Mouse (Mus musculus): ENCODE measurements around the gene Nfkb2. TPM values are rescaled to one million over a fixed set of nuclear protein-coding genes. Genes with fewer than 3 reads are reported as not detected.

Gene Nfkb2
- 10 to 100 TPM; 16.1 to 20.4 TPM for total RNA-seq (2021)

- peak; percentile 97 to 98 for DNase-seq
- intact Hi-C loops (cut with DNase I): loop anchor here (1.0 to 5.0 kb wide), 2 partner anchors 26 to 63 kb away; no protein-coding TSS in a partner anchor
Measured at GRCm38 (mm10) chr19:46304216-46304841, at the start of gene Nfkb2. Gene Nfkb2 (plus strand): TSS chr19:46304320.

- intact Hi-C loops (cut with DNase I): no loop called here
- no peak for DNase-seq
Measured at GRCm38 (mm10) chr19:46264762-46265161, 39.4 kb upstream of the Nfkb2 start.

DNA sequence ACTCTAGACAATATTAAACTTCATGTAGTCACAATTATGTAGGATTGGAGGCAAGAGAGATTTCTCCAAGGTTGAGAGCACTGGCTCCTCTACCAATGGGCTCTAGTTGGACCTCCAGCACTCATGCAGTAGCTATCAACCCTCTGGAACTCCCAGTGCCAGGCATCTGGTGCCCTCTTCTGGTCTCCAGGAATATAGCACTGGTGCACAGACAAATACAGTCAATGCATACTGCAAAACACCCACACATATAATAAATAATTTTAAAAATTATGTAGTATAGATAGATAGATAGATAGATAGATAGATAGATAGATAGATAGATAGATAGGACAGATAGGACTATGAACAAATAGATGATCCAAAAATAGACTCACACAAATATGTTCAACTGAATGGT lies 28.8 kb upstream of the Nfkb2 start:
- DNase-seq: peak in 1 of 2 experiments; percentile 30
- intact Hi-C loops (cut with DNase I): no loop called here

GRCm38 (mm10) chr19:46282081-46282849 lies 21.9 kb upstream of the Nfkb2 start:
- DNase-seq: no peak
- intact Hi-C loops (cut with DNase I): no loop called here

- intact Hi-C loops (cut with DNase I): no loop called here
- no peak for DNase-seq
Measured at GRCm38 (mm10) chr19:46284686-46285085, 19.4 kb upstream of the Nfkb2 start.

DNA sequence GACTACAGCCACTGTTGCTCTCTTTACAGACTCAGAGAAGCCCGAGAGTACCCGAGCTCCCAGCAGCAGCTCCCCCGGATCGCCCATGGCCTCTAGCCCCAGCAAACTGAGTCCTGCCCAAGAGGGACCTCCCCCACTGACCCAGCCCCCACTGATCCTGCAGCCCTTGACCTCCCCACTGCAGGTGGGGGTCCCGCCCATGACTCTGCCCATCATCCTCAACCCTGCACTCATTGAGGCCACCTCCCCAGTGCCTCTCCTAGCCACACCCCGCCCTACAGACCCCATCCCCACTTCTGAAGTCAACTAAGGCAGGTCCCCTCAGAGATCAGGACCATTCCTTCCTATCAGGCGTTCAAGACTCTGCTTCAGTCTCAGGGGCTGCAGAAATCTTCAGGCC lies 18.5 kb upstream of the Nfkb2 start:
- no peak for DNase-seq
- intact Hi-C loops (cut with DNase I): no loop called here

DNA sequence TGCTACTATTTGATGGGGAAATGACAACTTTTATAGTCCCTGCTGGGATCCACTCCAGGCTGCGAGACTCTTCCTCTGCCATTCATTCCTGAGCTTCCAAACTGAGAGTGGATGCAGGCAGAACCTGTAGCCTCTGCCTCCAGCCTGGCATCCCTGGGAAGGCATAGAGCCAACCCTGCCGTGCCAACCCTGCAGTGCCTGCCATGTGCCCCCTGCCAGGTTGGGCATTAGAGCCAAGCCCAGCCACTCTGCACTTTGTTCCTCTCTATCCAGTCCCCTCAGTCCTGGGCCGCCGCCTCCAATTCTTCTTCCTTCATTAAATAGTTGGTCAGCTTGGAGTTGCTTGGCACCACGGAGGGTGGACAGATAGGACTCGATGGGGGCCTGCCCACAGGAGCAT lies 18.1 kb upstream of the Nfkb2 start:
- intact Hi-C loops (cut with DNase I): no loop called here
- peak; percentile 40 to 49 for DNase-seq

DNA sequence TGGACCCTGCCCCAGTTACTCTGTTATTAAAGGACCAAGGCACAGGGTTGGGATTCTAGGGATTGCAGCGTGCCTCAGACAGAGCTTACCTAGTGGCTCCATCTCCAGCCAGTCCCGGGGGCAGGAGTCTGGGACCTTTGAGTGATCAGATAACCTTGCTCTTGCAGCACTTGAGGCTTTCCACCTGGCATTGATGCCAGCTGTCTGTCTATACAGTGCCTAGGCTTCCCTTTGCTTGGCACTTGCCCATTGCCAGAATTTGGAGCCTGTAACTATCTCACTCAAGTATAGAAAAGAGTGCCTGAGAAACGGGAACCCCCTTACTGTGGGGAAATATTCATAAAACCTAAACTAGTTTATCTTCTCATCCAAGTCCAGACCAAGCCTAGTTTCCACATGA lies 17.2 kb upstream of the Nfkb2 start:
- intact Hi-C loops (cut with DNase I): no loop called here
- DNase-seq: no peak

DNA sequence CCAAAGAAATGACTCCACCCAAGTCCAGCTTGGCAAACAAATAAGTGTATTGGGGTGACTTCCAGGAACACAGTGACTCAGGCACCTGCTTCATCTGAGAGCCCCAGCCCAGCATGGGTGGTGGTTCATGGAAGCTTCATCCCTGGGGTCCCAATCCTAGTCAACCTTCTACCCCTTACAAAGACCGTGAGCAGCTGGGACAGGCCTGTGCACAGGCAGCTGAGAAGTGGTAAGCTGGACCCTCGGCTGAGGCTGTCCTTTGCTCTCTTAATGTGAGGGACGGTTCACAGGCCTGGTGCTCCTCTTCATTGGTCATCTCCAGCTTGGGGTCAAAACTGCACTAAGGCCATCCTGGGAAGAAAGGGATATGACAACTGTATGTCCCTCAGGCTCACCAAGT lies 16.6 kb upstream of the Nfkb2 start:
- intact Hi-C loops (cut with DNase I): no loop called here
- DNase-seq: no peak

- intact Hi-C loops (cut with DNase I): no loop called here
- no peak for DNase-seq
Measured at GRCm38 (mm10) chr19:46290535-46291105, 13.5 kb upstream of the Nfkb2 start.

GRCm38 (mm10) chr19:46296938-46297337 lies 7.2 kb upstream of the Nfkb2 start:
- no peak for DNase-seq
- intact Hi-C loops (cut with DNase I): no loop called here

GRCm38 (mm10) chr19:46300294-46301045 lies 3.6 kb upstream of the Nfkb2 start:
- intact Hi-C loops (cut with DNase I): loop anchor here (5.0 kb wide), 1 partner anchor 67 kb away; no protein-coding TSS in a partner anchor
- DNase-seq: no peak

DNA sequence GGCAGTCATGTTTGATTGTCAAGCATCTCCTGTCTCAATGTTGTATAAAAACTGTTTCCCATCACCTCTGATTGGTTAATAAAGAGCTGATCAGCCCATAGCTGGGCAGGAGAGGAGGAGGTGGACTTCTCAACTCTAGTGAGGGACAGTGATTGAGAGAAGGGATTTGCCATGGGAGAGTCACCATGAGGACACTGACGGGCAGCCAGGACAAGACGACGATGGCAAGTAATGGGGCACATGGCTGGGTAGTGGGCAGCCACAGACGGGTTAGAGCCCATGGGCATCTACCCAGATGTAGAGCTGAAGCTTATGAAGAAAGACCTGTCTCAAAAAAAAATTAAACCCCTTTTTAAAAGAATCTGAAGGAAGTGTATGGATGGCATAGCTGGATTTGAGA lies 1.6 kb upstream of the Nfkb2 start:
- DNase-seq: no peak
- intact Hi-C loops (cut with DNase I): loop anchor here (5.0 kb wide), 1 partner anchor 65 kb away; no protein-coding TSS in a partner anchor

GRCm38 (mm10) chr19:46303251-46304215 lies 587 bp upstream of the Nfkb2 start:
- intact Hi-C loops (cut with DNase I): loop anchor here (1.0 to 5.0 kb wide), 2 partner anchors 27 to 64 kb away; no protein-coding TSS in a partner anchor
- DNase-seq: peak in 1 of 2 experiments; percentile 21

- no peak for DNase-seq
- intact Hi-C loops (cut with DNase I): loop anchor here (1.0 to 5.0 kb wide), 2 partner anchors 25 to 62 kb away; no protein-coding TSS in a partner anchor
Measured at GRCm38 (mm10) chr19:46304908-46305333, 801 bp downstream of the Nfkb2 start.

- intact Hi-C loops (cut with DNase I): no loop called here
Measured at GRCm38 (mm10) chr19:46305432-46306267, 1.5 kb downstream of the Nfkb2 start.

DNA sequence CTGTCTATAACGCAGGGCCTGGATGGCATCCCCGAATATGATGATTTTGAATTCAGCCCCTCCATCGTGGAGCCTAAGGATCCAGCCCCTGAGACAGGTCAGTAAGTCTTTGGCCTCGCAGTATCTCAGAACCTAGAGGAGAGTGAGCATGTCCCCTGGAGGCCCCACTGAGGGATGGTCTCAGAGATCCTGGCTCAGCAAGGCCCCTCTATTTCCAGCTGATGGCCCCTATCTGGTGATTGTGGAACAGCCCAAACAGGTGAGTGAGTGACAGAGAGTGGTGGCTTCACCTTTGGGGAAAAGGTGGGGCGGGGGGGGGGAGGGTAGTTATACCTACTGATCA lies 2.1 kb downstream of the Nfkb2 start:
- intact Hi-C loops (cut with DNase I): no loop called here
- no peak for DNase-seq

More at GRCm38 (mm10) chr19:46305432-46306267, 1.5 kb downstream of the Nfkb2 start:
- DNase-seq: peak; percentile 93

DNA sequence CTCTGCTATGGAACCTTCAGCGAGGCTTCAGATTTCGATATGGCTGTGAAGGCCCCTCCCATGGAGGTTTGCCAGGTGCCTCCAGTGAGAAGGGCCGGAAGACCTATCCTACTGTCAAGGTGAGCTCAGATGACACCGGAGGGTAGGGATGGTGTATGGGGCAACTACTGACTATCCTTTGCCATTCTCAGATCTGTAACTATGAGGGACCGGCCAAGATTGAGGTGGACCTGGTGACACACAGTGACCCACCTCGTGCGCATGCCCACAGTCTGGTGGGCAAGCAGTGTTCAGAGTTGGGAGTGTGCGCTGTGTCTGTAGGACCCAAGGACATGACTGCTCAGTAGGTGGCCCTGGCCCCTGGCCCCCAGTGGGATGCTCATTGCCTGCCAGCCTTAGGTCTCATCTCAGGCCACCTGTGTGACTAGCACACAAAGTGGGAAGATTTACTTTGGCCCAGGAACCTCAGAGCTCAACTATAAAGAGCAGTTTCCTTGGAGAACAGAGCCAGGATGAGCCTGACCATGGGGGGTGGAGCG lies 2.7 kb downstream of the Nfkb2 start:
- DNase-seq: no peak
- intact Hi-C loops (cut with DNase I): no loop called here
